Mouse (Mus musculus) layer of hippocampus, postnatal 10 days (tissue): ENCODE measurements around the gene Ppp1r14b. TPM values are rescaled to one million over a fixed set of nuclear protein-coding genes. Genes with fewer than 3 reads are reported as not detected.

Source experiments
- DNase-seq, 2 experiments: peaks; one replicate each; pipeline ENCODE4 v3.0.0; 2021; ENCODE audit warnings: low spot score in 2 of 2
- total RNA-seq, 2 experiments: library from RNA; stranded (reverse); gene quantifications; 2 replicates each; pipeline ENCODE4 v1.2.3; 2021

The Ppp1r14b gene
- total RNA-seq, 2 experiments from 2014 or later: 126 to 139 TPM

- peak; percentile 86 to 93 for DNase-seq
These were observed 32.5 kb upstream of the Ppp1r14b start, which contains the start of gene Gpr137 for GRCm38 (mm10) chr19:6942249-6942691. TSS of gene Gpr137 (minus strand) at chr19:6942480.

GRCm38 (mm10) chr19:6942764-6943163 lies 32.0 kb upstream of the Ppp1r14b start:
- DNase-seq: no peak

- no peak for DNase-seq
These were observed 31.1 kb upstream of the Ppp1r14b start for GRCm38 (mm10) chr19:6943709-6944108.

DNA sequence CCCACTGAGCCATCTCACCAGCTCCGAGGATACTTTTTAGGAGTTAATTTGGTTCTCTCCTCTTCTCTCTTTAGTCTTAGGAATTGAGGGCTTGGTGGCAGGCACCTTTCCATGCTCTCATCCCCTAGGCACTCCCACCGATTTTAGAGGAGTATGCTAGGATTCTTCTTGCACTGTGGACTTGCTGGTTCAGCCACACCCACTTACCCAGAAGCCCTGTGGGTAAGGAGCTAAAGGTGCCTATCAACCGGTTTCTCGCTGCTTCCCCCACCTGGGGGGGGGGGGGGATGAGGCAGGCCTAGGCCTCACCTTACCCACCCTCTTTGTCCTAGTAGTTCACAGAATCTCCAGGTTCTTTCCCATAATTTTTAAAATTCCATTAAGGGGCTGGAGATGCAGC lies 27.0 kb upstream of the Ppp1r14b start:
- DNase-seq: no peak

- no peak for DNase-seq
These were observed 26.6 kb upstream of the Ppp1r14b start for GRCm38 (mm10) chr19:6948186-6948585.

GRCm38 (mm10) chr19:6949532-6949931 lies 25.2 kb upstream of the Ppp1r14b start:
- DNase-seq: no peak

DNA sequence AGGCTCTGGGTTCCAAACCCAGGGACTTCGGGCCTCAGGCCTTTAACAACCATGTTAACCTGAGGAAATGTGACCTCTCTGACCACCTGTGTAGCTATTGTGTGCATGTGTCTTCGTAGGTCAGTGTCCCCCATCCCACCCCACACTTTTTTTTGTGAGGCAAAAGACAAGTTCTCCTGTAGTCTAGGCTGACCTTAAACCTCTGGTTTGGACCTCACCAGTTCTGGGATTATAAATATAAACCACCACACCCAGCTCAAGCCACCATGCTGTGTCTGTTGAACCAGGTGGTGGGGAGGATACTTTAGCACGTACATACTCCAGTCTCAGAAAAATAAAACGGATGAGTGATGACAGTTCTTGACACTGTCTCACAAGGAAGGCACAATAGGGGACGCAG lies 24.8 kb upstream of the Ppp1r14b start:
- DNase-seq: no peak

DNA sequence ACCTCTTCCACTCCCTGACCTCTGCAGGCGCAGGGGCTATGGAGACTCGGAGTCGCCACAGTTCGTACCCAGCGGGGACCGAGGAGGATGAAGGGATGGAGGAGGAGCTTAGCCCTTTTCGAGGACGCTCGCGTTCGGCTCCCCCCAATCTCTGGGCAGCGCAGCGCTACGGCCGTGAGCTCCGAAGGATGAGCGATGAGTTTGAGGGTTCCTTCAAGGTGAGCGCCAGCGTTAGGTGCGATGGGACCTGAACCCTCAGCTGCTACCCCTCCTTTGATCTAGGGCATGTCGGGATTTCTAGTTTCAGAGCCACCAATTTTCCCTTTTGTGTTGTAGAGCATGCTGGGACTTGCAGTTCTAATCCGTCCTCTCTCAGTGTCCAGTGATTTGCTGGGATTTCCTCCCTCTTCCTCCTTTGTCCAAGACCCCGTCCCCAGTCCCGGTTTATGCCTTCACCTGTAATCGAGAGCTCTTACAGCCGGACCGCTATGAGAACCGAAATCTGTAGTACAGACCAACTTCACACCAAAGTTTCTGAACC lies 24.1 kb upstream of the Ppp1r14b start:
- DNase-seq: peak in 1 of 2 experiments; percentile 68

DNA sequence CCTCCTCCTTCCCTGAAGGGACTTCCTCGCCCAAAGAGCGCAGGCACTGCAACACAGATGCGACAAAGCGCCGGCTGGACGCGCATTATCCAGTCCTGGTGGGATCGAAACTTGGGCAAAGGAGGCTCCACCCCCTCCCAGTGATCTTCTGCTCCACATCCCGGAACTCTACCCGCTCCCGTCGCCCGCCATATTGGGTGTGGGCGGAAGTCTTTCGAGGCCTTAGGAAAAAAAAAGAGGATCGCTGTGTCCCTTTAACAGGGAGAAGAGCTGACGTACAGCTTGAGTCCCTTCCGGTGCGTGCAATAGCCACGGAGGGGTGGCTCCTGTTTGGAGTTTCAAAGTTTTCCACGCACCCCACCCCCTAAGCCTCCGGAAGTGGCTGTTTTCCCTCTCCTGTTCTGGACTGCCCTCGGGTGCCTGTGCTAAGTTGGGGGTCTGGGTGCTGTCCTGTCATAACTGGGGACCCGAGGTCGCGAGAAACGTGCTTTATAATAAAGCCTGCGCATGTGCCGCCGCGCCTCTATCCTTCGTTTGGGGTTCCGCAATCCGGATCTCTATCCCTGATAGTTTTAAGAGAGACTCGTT lies 23.3 kb upstream of the Ppp1r14b start:
- peak; percentile 90 to 91 for DNase-seq

DNA sequence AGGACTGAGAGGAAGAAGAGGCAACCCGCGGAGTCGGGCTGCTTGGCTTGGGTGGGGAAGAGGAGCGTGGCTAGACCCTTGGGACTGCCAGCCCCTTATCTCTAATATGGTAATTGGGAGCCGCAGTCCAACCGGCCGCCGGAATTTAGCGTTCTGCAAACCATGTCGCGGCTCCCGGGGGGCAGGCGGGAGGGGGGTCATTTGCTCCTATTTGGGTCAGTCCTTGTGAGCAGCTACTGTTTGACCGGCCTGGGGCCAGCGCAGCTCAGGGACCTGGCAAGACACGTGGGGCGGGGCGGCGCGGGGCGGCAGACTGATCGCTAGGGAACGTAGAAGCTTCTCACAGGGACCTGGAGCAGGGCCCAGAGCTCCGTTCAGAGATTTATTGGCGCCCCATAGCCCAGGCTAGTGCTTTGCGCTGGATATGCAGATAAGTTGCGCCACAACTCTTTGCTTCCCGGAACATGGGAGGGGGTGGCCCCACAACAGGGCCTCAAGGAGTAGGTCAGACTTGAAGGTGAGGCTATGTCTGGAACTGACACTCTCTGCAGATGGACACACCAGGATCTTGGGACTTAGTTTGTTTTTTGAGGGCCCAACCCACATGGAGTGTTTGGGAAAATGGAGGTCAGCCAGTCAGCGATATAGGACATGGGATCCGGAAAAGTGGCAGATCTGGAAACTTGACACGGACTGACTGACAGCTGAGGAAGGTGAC lies 22.6 kb upstream of the Ppp1r14b start:
- DNase-seq: peak; percentile 74 to 82

DNA sequence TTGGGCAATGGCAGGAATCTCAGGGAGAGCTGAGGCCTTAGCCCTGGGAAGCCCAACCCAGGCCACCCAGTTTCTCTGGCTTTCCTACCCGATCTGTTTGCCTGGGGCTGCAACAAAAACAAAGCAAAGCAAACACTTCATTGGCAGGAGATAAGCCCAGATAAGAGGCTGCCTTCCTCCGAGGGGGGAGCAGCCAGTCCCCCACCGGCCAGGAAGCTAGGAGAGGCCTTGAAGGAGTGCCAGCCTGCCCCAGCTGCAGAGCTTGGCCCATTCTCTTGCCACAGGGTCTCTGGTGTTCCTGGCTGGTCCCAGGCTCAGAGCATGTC lies 22.1 kb upstream of the Ppp1r14b start:
- no peak for DNase-seq

DNA sequence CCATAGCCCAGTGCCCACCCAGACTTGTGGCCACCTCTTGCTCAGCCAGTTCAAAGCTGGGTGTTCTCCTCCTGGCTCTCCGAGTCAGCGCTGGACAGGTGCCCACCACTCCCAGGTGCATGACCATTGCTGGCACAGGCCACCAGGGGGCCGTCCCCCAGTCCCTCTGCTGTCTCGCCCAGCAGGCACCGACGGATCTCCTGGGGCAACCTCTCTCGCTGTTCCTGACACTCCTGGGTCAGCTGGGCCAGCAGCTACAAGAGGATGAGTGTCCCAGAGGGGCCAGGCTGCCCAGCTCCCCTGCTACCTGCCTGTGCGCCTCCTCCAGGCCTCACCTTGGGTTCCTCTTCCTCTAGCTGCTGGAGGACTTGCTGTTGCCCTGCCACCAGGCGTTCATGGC lies 20.7 kb upstream of the Ppp1r14b start:
- peak in 1 of 2 experiments; percentile 46 for DNase-seq

DNA sequence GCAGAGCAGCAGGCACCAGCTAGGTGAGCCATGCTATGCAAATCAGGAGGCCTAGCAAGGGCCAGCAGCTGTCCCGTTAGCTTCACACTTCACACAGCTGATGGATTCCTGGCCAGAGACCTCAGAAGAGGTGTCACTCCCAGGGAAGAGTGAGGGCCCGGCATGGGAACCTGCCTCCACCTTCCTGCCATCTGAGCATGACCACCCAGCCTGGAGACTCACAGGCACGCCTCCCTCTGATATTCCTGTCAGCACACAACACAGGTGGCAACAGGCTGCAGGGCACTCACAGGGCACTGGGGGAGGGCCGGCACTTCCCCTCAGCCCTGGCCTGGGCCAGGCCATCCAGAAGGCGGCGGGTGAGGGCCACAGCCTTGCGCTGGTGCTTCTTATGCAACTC lies 19.3 kb upstream of the Ppp1r14b start:
- no peak for DNase-seq

DNA sequence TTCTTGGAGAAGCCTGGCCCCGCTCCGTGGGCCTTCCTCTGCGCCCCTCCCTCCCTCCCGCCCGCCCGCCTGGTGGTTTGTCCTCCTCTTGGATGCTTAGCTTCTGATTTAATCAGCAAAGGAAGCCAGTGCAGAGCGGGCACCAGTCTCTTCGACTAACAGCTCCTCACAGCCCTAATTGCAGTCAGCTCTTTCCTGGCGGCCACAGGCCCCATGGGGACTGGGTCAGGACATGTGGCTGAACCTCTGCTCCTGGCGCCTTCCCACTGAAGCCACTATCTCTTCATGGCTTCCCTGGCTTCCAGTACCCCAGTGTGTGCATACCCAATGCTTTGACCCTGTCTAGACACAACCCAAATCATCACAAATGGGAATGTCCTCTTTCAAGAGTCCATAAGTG lies 18.3 kb upstream of the Ppp1r14b start:
- DNase-seq: no peak

DNA sequence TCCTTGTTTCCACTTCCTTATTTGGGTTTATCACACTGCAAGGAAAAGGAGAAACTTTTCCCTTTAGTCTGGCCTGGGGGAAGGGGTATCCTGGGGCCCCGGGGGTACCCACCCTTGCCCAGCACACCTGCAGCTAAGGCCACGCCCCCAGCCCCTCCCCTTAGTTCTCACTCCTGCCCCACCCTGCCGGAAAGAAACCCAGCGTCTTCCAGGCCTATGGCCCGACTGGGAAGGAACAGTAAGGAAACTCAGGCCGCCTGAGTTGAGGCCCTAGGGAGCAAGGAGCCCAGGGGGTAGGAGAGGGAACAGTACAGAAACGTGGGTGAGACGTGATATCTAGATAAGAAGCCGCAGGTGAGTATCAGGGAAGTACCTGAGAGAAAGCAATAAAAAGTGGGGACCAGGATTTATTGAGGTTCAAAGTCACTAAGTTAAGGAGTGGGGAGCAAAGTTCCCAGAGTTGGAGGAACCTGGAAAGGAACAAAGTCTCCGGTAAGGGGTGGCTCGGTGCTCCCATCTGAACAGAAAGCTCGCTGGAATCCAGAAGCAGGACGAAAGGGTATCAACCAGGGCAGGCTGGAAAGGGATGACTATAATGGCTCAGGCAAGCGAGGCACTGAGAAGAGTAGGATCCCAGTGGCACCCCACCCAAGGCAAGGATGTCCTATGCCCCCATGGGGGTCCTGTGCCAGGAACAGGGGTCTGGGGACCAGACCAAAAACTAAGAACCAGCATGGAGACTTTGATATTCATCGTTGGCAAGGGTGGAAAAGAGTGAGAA lies 6.1 kb upstream of the Ppp1r14b start:
- no peak for DNase-seq

- no peak for DNase-seq
These were observed 5.5 kb upstream of the Ppp1r14b start for GRCm38 (mm10) chr19:6969291-6969664.

- DNase-seq: peak; percentile 53 to 72
These were observed 4.9 kb upstream of the Ppp1r14b start for GRCm38 (mm10) chr19:6969665-6970381.

GRCm38 (mm10) chr19:6970460-6971085 lies 4.2 kb upstream of the Ppp1r14b start:
- DNase-seq: no peak

DNA sequence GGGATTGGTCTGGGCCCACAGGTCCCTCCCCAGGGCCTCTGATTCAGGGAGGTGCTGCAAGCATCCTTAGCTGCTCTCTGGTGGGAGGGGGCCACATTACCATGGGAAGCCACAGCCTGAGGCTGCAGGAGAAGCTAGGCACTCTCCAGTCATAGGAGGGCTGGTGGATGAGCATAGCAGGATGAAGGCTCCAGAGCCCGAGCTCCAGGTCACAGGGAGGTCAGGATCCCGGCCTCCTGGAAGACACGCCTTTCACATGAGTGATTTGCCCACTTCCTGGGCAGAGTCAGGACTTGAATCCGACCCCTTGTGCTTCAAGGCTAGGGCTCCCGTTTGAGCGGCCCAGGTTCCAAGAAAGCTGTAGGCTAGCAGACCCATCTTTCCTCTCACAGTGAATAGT lies 3.1 kb upstream of the Ppp1r14b start:
- DNase-seq: no peak

DNA sequence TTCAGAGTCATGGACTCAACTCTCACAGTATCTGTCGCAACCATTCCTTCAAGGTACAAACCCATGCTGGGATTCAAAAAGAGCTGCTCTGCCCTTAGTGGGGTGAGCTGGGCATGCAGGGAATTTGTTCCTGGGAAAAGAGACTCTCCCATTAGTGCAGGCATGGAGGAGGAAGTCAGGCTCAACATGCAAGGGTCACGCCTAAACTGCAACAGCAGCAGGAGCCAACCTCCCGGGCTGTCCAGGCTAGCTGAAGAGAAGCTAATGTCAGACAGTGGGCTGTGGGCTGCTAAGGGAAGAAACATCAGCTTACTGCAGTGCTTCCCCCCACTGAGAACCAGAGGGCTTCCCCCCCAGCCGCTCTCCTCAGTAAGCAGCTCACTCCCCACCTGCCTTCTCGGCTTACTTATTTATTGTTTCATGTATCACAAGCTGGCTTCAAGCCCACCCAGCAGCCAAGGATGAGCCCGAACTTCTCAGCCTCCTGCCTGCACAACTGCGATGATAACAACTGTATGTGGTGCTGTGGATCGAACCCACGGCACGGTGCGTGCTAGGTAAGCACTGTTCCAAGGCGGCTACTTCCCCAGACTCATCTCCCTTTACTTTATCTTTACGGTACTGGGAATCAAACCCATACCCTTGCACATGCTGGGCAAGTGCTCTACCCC lies 2.4 kb upstream of the Ppp1r14b start:
- no peak for DNase-seq
